Mouse (Mus musculus): ENCODE results near the gene Mars2.

Mars2 gene

GRCm38 (mm10) chr1:55236890-55237642 lies at the start of gene Mars2:
TSS of gene Mars2 (plus strand) at chr1:55237177.
- peak; percentile 93 for DNase-seq

DNA sequence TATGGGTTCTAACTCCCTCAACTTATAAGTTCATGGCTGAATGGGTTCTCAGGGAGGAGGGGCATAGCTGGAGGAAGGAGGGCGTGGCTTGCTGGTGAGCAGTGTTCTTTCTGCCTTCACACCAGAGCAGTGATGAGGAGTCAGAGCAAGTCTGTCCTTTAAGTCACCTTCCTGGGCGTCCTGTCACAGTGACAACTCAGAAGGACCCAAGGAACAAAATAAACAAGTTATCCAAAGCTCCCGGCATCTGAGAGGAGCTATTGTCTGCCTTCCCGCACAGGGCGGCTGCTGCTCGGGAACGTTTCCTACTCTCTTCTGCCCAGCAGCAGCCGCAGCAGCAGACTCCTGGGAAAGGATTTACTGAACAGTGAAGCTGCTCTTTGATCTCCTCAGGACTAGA lies 45.0 kb upstream of the Mars2 start:
- DNase-seq, result no peak

GRCm38 (mm10) chr1:55192824-55193223 lies 44.2 kb upstream of the Mars2 start:
- DNase-seq, result no peak

- DNase-seq, result peak; percentile 84
Observed at GRCm38 (mm10) chr1:55193316-55193715, 43.7 kb upstream of the Mars2 start.

GRCm38 (mm10) chr1:55194064-55194915 lies 42.7 kb upstream of the Mars2 start:
- DNase-seq, result no peak

DNA sequence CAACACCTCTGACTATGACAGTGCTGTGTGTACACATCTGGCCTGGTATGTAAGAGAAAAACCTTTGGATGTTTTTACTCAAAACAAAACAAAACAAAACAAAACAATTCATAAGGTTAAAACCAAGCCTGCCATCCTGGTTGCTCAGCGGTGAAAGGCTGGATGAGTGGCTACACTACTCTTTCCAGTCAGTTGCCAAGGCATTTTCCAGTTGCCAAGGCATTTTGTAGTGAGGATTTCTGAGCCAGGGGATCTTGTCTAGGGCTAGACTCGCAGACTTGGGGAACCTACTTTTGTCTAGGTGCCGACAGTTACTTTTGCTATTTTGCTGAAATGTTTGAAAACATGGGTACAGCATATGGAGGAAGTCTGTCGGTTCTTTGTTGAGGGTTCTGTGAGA lies 42.0 kb upstream of the Mars2 start:
- DNase-seq, result no peak

DNA sequence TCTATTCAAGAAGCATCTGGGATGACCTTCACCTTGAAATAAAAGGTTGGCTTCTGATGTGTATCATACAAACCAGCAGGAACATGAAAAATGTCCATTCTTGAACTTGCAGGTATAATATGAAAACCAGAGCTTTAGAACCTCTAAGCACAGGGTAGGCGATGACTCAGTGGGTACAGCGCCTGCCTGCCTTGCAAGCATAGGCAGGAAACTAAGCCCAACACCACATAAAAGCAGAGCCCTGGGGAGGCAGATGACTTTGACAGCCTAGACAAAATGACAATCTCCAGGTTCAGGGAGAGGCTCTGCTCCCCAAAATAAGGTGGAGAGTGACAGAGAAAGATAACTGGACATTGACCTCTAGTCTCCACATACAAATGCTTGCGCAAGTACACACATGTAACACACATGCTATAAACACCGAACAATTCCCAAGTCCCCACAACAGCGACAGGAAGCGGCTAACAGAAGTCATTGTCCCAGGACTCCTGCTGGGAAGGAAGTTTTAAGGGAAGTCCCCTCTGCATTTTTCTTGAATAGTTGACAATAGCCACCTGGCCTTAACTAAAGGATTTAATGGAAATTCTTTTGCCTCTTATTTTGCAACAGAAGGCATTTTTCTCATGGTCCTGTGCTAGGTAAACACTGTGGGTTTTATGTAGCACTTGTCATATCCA lies 40.5 kb upstream of the Mars2 start:
- DNase-seq, result no peak

GRCm38 (mm10) chr1:55198719-55199118 lies 38.3 kb upstream of the Mars2 start:
- DNase-seq, result no peak

DNA sequence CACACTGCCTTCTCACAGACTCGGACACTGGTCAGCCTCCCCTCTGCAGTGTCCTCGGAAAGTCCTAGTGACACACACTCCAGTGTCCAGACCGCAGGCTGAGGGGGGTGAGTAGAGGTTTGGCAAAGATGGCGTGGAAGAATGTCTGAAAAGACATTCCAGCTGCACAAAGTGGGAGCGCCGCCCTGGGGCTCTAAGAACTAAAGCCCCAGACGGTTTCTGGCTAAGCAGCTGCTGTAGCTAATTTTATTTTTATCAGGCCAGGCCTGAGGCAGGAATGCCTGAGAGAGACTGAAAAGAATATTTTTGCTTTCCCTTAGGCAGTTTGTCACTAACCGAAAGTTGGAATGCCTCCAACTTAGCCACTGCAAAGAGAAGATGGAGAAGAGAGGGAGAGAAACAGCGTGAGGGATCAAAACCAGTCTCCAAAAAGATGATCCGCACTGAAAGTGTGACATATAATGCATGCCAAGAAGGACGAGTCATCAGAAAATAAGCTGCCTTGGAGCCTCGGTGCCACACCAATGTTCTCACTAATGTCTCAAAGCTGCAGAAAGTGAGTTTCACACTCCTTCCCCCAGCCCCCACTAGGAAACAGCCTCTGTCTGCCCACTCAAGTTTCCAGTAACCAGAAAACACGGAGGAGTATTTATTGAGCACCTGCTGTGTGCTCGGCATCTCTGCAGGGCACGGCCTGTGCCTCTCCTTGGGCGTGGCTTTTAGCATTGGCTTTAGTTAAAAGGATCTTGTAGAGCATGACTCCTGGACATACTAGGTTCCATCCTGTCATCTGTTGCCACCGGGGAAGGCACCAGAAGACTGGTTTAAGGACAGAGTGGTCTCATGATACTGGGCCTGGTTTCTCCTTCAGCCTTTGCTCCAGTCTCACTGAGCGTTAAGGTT lies 34.9 kb upstream of the Mars2 start:
- DNase-seq, result no peak

DNA sequence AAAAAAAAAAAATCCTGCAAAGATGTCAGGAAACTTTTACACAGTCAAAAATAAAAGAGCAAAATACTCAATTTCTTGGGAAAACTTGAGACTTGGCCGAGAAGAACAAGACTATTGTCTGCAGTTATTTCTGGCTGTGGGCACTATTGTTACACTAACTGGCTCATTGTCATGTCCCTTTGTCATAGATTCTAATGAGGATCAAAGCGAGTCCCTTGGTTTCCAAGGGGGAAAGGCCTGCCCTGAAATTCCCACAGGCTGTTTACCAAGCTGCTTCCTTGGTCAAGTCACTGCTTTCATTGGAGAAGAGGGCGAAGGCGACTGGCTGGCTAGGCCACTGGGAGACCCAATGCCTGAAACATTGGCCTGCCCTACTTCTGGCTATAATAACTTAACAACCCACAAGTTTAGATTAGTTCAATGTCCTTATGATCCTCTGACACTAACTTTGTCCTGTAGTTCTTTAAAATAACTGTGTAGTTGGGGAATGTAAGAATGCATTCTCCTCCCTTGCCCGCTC lies 31.1 kb upstream of the Mars2 start:
- DNase-seq, result no peak

DNA sequence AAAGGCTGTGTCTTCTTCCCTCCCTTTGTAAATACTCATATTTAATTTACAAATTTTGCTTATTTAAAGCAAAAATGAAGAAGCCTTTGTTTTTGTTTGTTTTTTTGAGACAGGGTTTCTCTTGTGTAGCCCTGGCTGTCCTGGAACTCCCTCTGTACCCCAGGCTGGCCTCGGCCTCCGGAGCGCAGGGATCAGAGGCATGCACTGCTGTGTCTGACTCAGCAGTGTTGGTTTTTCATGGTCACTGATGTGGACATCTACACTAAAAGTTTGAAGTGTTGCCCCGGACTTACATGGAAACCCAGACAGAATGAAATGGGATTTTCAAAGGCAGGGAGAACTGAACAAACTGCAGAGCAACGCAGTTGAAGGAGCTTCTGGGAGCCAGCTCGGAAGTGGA lies 29.4 kb upstream of the Mars2 start:
- DNase-seq, result no peak

- DNase-seq, result no peak
Observed at GRCm38 (mm10) chr1:55208500-55209140, 28.4 kb upstream of the Mars2 start.

DNA sequence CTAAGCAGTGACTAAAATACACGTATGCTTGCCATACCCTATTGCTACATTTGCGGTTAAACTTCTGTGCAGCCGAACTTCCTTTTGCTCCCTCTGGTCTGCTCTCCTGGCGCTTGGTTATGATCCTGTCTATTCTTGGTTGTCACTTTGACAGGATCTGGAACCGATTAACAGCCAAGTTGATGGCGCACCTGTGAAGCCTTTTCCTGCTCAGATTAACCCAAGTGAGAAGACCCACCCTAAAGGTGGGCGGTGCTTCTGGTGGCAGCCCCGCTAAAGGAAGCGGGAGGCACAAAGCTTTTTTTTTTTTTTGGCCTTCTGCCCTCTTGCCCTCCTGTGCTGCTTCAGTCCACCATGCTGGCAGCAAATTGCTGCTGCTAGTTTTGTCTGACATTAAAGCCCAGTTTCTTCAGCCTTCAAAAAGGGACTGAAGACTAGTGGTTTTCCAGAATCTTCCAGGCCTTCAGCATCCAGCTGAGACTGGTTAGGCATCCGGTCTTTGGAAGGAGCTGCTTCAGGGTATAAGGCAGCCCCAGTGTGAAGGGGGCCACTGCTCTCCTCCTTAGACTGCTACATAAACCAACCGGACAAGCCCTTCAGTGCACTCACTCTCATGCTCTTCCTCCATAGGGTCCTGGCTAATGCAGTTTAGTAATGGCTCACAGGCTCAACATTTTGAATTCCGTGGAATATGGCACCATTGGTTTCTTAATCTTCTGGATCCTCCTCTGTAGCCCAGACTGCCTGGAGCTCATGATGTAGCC lies 26.6 kb upstream of the Mars2 start:
- DNase-seq, result no peak

DNA sequence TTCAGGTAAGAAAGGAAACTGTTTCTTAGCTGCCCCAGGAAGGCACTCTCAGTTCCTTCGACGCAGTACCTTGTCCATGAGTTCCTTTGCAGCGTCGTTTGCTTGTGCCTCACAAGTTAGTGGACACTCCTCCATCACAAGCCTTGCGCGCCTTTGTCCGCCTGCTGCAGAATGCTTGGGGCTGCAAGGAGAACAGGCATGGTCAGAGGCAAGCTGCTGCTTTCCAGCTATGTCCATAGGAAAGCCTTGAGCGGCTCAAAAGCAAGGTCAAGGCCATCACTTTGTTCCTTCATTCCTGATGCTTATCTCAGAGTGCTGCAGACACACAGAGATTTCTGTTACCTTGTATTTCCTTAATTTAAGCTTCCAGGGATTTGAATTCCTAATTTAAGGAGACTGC lies 25.9 kb upstream of the Mars2 start:
- DNase-seq, result no peak

DNA sequence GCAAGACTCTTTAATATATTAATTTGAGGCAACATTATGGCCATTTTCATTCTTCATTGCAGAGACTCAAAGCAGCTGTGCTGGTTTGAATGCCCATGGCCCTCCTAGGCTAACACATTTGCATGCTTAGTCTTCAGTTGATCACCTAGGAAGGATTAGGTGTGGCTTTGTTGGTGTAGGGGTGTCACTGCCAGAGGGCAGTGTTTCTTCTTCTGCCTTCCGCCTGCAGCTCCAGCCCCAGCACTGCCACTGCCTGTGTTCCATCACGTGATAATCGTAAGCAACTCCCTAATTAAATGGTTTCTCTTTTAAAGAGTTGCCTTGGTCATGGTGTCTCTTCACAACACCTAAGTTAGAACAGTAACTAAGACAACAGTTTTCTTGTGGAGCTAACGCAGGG lies 24.2 kb upstream of the Mars2 start:
- no peak for DNase-seq

DNA sequence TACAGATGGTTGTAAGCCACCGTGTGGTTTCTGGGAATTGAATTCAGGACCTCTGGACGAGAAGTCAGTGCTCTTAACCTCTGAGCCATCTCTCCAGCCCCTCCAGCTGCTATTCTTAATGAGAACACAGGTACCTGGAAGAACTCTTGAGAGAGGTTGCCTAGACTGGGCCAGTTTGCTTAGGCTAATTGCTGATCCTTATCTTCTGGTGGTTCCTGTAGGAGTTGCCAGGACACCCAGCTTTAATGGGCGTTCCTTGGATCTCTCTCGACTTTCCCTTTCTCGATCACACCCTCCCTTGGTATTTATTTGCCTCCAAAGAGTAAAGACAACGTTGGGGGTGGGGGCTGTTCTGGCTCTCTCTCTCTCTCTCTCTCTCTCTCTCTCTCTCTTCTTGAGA lies 23.5 kb upstream of the Mars2 start:
- DNase-seq, result no peak

GRCm38 (mm10) chr1:55213936-55214335 lies 23.0 kb upstream of the Mars2 start:
- no peak for DNase-seq

DNA sequence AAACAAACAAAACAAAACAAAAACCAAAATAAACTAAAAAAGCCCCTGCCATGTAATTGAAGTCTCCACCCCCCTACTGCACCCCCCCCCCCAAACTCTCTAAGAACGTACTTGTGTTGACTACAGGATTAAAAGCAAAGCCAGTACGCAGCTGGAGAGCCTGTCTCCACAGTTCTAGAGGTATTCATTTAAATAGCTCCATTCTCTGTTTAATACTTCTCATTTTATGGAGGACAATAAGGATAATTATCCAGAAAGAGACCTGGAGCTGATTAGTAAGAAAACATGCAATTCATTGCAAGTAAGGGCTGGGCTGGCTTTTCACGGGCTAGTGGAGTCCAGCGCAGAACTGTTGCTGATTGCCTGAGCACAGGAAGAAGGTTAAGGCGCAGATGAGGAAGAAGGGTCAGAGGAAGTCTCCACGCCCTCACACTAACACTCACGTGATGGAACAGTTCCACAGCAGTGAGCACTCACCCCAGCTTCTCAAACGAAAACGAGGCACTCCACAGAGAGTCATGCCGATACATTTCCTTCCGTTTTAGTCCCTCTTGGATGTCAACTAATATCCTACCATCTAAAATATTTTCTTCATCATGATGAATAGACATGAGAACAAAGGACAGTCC lies 21.7 kb upstream of the Mars2 start:
- DNase-seq, result peak; percentile 57

DNA sequence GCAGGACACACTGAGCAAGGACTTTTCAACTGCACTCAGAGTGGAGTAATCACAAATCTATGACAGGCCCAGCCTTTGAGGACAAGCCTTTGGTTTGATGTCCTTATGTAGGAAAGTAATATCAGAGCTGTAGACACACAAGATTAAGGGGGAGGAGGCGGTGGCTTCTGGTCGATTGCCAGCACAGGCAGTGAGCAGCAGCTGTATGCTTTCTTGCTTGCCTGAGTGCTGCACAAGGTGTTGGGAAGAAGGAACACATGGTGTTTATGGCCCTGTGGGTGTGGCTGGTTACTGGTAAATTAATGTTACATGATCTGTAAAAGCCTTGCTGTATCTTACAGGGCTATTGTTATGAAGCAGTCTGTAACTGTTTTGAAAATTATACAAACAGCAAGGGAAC lies 19.8 kb upstream of the Mars2 start:
- DNase-seq, result no peak

DNA sequence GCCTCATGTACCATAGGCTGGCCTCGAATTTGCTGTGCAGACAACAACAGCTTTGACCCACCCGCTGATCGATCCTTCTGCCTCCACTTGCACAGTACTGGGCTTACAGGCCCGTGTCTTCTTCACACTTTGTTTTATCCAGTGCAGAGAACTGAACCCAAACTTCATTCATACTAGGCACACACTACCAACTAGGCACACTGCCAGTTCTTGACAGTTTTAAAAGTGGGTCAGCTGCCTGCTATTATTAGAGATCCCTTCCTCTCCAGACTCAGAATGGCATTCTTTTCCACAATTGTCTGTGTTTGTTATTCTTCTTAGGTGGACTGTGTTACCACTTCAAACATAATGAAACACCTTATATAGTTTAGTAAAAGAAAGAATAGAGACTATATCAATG lies 15.6 kb upstream of the Mars2 start:
- DNase-seq, result no peak

DNA sequence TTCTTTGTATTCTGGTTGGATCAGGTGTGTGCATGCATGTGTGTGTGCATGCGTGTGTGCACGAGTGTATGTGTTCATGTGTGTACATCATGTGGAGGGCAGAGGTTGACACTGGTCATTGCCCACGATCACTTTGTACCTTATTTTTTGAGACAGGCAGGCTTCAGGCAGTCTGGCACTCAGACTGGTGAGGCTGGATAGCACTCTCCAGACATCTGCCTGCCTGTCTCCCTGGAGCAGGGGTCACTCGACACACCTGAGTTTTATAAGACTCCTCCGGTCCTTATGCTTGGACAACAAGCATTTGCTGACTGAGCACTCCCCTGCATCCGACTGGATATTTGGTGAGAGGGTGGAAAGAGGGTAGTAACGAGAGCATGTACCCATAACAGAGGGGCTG lies 14.0 kb upstream of the Mars2 start:
- no peak for DNase-seq

All from kidney, adult 9 months (tissue).